Mouse (Mus musculus): ENCODE data around the gene Agpat2.
A peak's percentile ranks its signal among the peaks of the same experiment; 100 is the strongest.

Gene Agpat2

GRCm38 (mm10) chr2:26603720-26604671, at the start of gene Agpat2:
Agpat2 (minus strand) TSS chr2:26604417.
- peak; percentile 92 for DNase-seq

GRCm38 (mm10) chr2:26646643-26647293, 42.6 kb upstream of the Agpat2 start:
- DNase-seq: peak; percentile 86

GRCm38 (mm10) chr2:26643942-26644341, 39.7 kb upstream of the Agpat2 start:
- peak; percentile 44 for DNase-seq

- no peak for DNase-seq
These were observed 36.9 kb upstream of the Agpat2 start for GRCm38 (mm10) chr2:26641006-26641647.

GRCm38 (mm10) chr2:26639838-26640830, 35.9 kb upstream of the Agpat2 start:
- peak; percentile 100 for DNase-seq

GRCm38 (mm10) chr2:26639083-26639482, 34.9 kb upstream of the Agpat2 start:
- peak; percentile 58 for DNase-seq

GRCm38 (mm10) chr2:26638572-26638971, 34.4 kb upstream of the Agpat2 start:
- DNase-seq: no peak

- DNase-seq: no peak
These were observed 33.8 kb upstream of the Agpat2 start for GRCm38 (mm10) chr2:26638039-26638438.

- no peak for DNase-seq
These were observed 33.2 kb upstream of the Agpat2 start for GRCm38 (mm10) chr2:26637316-26637932.

GRCm38 (mm10) chr2:26636325-26636635, 32.1 kb upstream of the Agpat2 start:
- DNase-seq: no peak

- no peak for DNase-seq
These were observed 31.5 kb upstream of the Agpat2 start for GRCm38 (mm10) chr2:26635489-26636324.

- DNase-seq: peak; percentile 60
These were observed 30.6 kb upstream of the Agpat2 start for GRCm38 (mm10) chr2:26634629-26635488.

GRCm38 (mm10) chr2:26633953-26634530, 29.8 kb upstream of the Agpat2 start:
- DNase-seq: no peak

GRCm38 (mm10) chr2:26632541-26633395, 28.6 kb upstream of the Agpat2 start:
- DNase-seq: no peak

GRCm38 (mm10) chr2:26628792-26629437, 24.7 kb upstream of the Agpat2 start:
- no peak for DNase-seq

GRCm38 (mm10) chr2:26627921-26628739, 23.9 kb upstream of the Agpat2 start, which contains the start of gene Fam69b:
Fam69b (plus strand) TSS chr2:26628457.
- peak; percentile 92 for DNase-seq

- DNase-seq: no peak
These were observed 21.9 kb upstream of the Agpat2 start for GRCm38 (mm10) chr2:26626081-26626480.
